Mouse (Mus musculus): ENCODE results near the gene Eya2.

Eya2 gene

DNA sequence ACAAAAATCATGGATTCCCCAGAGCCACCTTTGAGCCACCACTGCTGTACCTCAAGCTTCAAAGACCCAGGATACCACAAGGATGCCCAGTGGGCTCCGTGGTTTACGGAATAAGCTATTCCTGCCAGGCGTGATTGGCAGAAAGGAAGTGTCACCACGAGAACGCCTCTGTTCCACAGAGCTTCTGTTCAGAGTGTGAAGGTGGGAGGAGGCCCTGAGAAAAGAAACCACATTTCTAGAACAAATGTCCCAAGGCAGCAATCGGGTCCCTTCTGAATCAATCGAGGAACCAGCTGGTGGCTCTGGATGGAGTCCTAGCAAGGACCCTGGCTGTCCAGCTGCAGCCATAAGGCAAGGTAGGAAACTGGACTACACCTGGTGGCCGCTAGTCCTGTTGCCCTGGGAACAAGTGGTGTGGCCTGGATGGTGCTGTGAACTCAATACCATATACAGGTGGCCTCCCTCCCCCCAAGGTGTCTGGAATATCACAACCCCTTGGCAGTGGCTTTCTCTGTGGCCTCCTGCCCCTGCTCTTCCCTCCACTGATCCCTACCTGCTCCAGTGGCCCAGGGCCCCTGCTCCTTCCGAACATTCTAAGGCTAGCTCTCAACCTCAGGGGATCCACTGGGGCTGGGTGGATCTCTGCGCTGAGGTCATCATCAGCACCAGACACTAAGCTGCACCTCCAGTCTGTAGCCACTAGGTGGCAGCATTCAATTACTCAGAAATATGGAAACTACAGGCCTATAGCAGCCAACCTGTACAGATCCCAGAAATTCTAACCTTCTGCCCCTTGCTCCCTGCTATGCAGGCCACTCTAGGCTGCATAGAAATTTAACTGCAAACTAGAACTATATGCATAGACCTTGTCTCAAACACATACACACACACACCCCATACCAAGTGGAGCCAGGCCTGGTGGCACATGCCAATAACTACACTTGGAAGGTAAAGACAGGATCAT, 224.4 kb downstream of the Eya2 start:
- peak; percentile 68 for DNase-seq (ENCODE audit: low read depth)

DNA sequence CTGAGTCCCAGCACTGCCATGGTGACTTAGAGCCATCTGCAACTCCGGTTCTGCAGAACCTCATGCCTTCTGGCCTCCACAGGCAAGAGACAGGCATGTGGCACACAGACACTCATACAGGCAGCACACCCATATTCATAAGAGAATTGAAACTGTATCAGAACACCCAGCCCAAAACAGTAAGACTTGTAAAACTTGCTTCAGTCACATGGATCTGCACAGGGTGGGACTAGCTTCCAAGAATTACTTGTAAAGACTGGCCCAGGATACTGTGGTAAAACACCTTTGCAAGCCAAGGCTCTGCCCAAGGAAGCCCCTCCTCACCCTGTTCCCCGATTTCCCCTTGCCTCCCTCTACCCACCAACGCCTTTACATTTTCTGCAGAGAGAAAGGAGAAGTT, 225.2 kb downstream of the Eya2 start:
- no peak for DNase-seq (ENCODE audit: low read depth)

DNA sequence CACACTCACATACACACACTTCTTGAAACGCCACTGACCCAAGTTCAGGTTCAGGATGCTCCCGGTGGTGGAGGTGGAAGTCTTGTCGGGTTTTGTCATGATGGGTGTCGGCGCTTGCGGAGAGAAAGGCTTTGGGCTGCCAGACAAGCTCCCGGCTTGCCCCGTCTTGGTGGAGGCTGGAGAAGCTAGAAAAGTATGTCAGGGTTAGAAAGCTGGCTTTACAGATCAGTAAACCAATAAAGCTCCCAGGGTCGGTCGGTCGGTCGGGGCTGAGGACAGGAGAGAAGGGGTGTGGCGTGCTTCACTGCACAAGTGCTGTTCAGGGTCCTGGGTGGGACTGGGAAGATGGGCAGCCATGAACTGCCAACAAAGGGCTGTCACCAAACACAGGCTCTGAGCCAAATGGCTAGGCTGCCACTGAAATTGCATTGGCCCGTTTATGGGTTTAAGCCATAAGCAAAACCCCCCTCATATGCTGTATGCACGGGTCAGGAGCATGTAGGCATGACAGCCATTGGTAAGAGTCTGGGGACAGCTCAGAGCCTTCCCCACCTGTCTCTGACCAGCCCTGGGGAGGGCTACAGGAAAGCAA, 225.8 kb downstream of the Eya2 start:
- DNase-seq (ENCODE audit: low read depth) = no peak

Data from 416B (cell line).